Mouse (Mus musculus) layer of hippocampus, postnatal 36 days (tissue): ENCODE data around the gene Ubl4b. TPM values are rescaled to one million over a fixed set of nuclear protein-coding genes. Genes with fewer than 3 reads are reported as not detected.
A peak's percentile ranks its signal among the peaks of the same experiment; 100 is the strongest.

Experiments
- DNase-seq, 2 experiments: peaks; one replicate each; pipeline ENCODE4 v3.0.0; 2022
- total RNA-seq, 2 experiments: library from RNA; stranded (reverse); gene quantifications; 2 replicates each; pipeline ENCODE4 v1.2.3; 2021

Ubl4b gene
- not detected for total RNA-seq

DNA sequence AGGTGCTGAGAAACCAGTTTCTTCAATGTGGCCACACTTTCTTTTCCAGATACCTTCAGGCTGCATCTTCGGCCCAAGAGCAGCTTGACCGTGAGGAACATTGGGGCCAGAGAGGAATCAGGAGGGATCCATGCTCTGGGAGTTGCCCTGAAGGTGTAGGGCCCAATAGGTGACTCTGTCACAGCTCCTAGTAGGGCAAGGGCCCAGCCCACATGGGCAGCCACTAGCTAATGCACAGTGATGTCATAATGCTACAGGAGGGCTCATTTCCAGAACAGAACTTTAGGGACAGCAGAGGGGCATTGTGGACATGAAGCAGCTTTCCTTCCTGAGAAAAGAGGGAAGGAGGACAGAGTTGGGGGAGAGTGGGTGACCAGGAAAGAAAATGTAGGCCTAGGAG is at the start of gene Ubl4b:
Gene Ubl4b (minus strand): TSS at position 232 of the 400 bp plus-strand sequence.
- DNase-seq, result no peak

DNA sequence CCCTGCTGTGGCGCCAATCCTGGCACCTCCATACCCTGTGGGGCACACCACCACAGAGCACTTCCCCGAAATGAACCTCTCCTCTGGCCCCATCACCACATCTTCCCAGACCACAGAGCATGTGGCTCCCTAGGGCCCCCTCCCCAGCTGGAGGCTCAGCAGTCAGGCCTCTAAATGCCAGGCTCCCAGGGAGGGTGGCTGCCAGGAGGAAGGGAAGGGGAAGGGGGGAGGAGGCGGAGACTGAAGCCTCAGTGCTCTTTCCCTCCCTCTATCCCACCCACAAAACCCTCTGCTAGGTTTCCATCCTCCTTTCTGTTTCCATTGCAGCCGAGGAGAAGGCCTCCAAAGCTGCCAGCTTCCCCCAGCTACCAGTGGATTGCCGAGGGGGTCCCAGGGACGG is 45.3 kb upstream of the Ubl4b start:
- no peak for DNase-seq

GRCm38 (mm10) chr3:107597586-107598389 is 42.9 kb upstream of the Ubl4b start:
- DNase-seq, result no peak

GRCm38 (mm10) chr3:107597134-107597533 is 42.3 kb upstream of the Ubl4b start:
- no peak for DNase-seq

DNA sequence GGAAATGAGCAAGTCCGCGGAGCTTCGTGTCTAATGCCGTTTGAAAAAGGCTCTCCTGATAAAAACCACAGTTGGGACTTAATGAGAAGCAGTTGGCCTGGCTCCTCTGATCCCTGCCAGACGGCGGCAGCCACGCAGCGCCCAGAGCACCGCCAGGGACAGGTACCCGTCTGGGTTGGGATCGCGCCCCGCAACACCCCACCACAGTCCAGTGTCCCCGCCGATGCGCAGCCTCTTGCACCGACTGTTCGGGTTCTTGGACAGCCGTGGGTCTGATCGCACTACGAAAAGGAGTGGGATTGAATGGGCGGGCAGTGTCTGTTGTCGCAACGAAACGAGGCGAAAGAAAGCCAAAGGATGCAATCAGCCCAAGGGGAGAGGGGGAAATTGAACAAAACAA is 41.7 kb upstream of the Ubl4b start:
- DNase-seq, result no peak

- no peak for DNase-seq
Observed at GRCm38 (mm10) chr3:107595938-107596461, 41.1 kb upstream of the Ubl4b start.

DNA sequence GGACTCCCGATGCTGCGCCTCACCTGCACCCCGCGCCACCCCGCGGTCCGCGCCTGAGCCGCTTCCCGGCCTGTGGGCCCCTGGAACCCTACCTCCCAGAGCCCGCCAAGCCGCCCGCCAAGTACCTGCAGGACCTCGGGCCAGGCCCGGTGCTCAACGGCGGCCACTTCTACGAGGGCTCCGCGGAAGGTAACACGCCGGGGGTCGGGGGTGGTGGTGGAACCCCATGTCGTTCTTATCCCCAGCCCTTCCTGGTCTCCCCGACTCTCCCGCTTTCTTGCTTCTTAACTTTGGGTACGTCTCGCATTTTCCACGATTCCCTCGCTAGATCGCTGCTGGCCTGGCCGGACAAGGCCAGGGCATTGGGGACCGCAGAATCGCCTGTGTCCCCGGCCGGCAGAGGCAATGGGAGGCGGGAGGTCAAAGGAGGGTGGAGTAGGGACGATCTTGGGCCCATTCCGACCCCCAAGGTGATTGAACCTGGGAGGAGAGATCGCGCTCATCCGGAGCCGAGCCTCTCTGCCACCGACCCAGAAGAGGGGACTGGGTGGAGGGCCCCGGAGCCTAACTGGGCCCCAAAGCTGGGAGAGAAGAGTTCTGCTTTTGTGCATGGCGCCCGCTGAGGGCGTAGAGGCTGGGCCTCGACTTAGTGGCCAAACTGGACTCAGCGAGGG is 40.5 kb upstream of the Ubl4b start:
- no peak for DNase-seq

DNA sequence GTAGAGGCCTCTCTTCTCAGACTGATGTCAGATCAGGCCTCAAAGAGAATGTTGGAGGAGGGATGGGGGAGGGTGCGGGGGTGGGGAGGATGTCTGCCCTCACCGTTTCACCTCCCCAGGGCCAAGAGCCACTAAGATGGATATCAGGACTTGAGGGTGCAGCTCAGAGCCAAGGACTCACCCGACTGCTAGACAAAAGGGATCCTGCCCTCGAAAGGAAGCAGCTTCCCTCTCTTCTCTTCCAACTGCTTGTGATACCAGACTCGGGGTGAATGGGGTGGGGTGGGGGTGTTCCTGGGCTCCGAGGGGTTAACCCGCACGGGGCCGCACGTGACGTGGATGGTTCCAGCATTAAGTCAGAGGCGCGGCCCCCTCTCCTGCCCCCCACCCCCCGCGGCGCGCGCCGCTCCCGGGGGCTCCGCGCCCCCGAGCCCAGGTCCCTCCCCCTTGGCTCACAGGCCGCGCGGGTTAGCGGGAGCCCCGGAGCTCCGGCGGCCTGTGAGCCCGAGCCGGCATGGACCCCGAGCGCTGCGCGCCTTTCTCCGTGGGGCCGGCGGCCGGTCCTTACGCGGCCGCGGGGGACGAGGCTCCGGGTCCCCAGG is 39.9 kb upstream of the Ubl4b start, which contains the start of gene Alx3:
Gene Alx3 (plus strand): TSS at position 370 of the 602 bp plus-strand sequence.
- DNase-seq, result no peak

- DNase-seq, result no peak
Observed at GRCm38 (mm10) chr3:107593632-107594031, 38.8 kb upstream of the Ubl4b start.

DNA sequence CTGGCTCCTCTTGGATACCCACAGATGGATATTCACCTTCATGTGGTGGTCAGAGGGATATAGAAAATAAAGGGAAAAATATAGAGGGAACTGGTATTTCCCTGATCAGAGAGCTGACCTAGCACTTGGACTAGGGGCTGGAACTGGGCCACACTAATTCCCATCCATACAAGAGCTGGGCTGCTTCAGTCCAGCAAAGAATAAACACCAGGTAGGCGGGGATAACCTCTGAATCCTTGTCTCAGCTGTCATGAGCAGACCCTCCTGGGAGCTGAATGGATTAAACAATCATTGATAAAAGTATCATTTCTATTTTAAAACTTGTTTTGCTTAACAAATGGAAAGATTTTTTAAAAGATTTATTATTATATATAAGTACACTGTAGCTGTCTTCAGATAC is 36.7 kb upstream of the Ubl4b start:
- no peak for DNase-seq

DNA sequence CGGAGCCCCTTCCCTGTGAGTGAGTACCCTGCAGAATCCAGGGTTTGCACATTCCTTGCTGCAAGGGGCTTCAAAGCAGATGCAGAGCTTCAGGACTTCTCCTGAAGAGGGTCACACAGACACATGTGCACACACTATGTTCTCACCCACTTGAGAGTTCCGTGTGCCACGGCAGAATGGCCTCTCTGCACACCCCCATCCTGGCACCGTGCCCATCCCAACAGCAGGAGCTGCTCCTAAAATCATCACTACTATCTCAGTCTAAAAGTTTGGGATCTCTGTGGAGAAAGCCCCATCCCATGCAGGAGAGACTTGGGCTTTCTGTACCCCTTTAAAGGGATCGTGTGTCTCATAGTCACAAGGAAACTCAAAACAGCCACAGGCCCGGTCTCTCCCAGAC is 31.6 kb upstream of the Ubl4b start:
- DNase-seq, result no peak

- no peak for DNase-seq
Observed at GRCm38 (mm10) chr3:107583893-107584292, 29.0 kb upstream of the Ubl4b start.

- DNase-seq, result no peak
Observed at GRCm38 (mm10) chr3:107582875-107583767, 28.2 kb upstream of the Ubl4b start.

- no peak for DNase-seq
Observed at GRCm38 (mm10) chr3:107582130-107582874, 27.4 kb upstream of the Ubl4b start.

GRCm38 (mm10) chr3:107581103-107582010 is 26.5 kb upstream of the Ubl4b start:
- no peak for DNase-seq

GRCm38 (mm10) chr3:107579466-107579865 is 24.6 kb upstream of the Ubl4b start:
- DNase-seq, result peak in 1 of 2 experiments; percentile 46

- DNase-seq, result no peak
Observed at GRCm38 (mm10) chr3:107577810-107578390, 23.0 kb upstream of the Ubl4b start.

GRCm38 (mm10) chr3:107576807-107577206 is 21.9 kb upstream of the Ubl4b start:
- DNase-seq, result no peak

GRCm38 (mm10) chr3:107571205-107571604 is 16.3 kb upstream of the Ubl4b start:
- no peak for DNase-seq

DNA sequence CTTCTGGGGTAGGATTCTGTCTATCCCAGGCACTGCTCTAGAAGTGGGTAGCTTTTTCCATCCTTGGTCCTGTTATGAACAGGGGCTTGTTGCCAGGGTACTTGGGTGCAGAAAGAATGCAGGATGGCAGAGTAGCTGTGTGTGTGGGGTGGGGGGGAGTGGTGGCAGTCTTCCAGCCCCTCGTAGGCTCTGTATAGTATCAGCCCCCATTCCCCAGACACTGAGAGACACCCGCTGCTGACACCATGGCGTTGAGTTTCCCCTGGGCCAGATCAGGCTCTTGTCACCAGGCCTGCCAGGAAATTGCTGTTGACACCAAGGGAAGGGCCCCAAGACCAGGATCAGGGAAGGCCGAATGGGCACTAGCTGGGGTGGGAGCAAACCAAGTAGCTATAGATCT is 13.8 kb upstream of the Ubl4b start:
- no peak for DNase-seq
